Mouse (Mus musculus): ENCODE results near the gene Chchd4.

DNA sequence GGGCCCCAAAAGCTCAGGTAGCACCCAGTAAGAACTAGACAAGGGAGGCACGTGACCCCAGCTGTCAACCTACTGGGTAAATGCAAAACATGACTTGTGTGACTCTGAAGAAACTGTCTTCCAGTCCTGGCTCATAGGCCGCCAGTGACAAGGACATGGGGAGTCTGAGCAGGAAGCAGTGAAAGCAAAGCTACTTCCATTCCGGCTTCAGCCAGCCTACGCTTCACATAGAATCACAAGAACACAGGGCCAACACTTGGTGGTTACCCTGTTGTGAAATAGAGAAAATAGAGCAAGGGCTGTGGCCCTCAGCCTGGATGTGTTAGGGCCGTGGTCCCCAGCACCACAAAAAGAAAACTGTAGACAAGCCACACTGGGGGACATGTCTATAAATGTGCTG lies 49.5 kb upstream of the Chchd4 start:
- TF ChIP-seq CTCF (conservative IDR thresholded peaks at IDR 0.05; ENCODE audit: insufficient read depth, insufficient read length, low read depth, low read length) (no peak), POLR2A (IDR thresholded peaks at IDR 0.05; ENCODE audit: low read depth, low read length) (no peak)
